Mouse (Mus musculus) hindbrain, embryonic 13.5 days (tissue): ENCODE data around the gene Fam49a. TPM values are rescaled to one million over a fixed set of nuclear protein-coding genes. Genes with fewer than 3 reads are reported as not detected.

Experiments
- ATAC-seq: fragments of 200-750 bp; cut with Nextera tagmentation; 2 replicates; pipeline ENCODE4 v1.8.0; 2017; ENCODE audit warnings: moderate TSS enrichment; ENCODE audit not compliant: low FRiP score
- H3K27ac ChIP-seq: fragments of 300-500 bp; sonication (generic); 2 replicates; pipeline ENCODE4 v1.5.1; 2015; ENCODE audit warnings: inconsistent platforms, mild to moderate bottlenecking, moderate library complexity
- H3K27me3 ChIP-seq: fragments of 300-500 bp; sonication (generic); 2 replicates; pipeline ENCODE4 v1.6.1; 2015; ENCODE audit warnings: mild to moderate bottlenecking, inconsistent platforms
- H3K36me3 ChIP-seq: fragments of 300-500 bp; sonication (generic); 2 replicates; pipeline ENCODE4 v1.6.1; 2015; ENCODE audit warnings: mild to moderate bottlenecking, inconsistent platforms
- H3K4me1 ChIP-seq: fragments of 300-500 bp; sonication (generic); replicated peaks from 2 replicates; pipeline ENCODE4 v1.6.1; 2015; ENCODE audit warnings: inconsistent platforms
- H3K4me2 ChIP-seq: fragments of 300-500 bp; sonication (generic); 2 replicates; pipeline ENCODE4 v1.6.1; 2015; ENCODE audit warnings: inconsistent platforms, mild to moderate bottlenecking, moderate library complexity
- H3K4me3 ChIP-seq: fragments of 300-500 bp; sonication (generic); 2 replicates; pipeline ENCODE4 v1.5.1; 2015; ENCODE audit warnings: mild to moderate bottlenecking, inconsistent platforms
- H3K9ac ChIP-seq: fragments of 300-500 bp; sonication (generic); 2 replicates; pipeline ENCODE4 v1.6.1; 2015; ENCODE audit warnings: mild to moderate bottlenecking, inconsistent platforms
- H3K9me3 ChIP-seq: fragments of 300-500 bp; sonication (generic); 2 replicates; pipeline ENCODE4 v1.6.1; 2016; ENCODE audit warnings: inconsistent platforms
- WGBS: fragments of 180-500 bp; shearing (Covaris S2); methylation state at CpG from one replicate; pipeline ENCODE4 v1.1.7; 2015; 5-methylcytosine and 5-hydroxymethylcytosine counted together
- polyA plus RNA-seq: library from polyadenylated mRNA; unstranded; fragments of >200 nt; fragmentation: Nextera tagmentation; extraction: Ambion mirVana; gene quantifications from 2 replicates; pipeline ENCODE4 v1.2.1, GENCODE M21; 2015

The Fam49a gene
- polyA plus RNA-seq: 30.9 and 31.1 TPM in 2 replicates

DNA sequence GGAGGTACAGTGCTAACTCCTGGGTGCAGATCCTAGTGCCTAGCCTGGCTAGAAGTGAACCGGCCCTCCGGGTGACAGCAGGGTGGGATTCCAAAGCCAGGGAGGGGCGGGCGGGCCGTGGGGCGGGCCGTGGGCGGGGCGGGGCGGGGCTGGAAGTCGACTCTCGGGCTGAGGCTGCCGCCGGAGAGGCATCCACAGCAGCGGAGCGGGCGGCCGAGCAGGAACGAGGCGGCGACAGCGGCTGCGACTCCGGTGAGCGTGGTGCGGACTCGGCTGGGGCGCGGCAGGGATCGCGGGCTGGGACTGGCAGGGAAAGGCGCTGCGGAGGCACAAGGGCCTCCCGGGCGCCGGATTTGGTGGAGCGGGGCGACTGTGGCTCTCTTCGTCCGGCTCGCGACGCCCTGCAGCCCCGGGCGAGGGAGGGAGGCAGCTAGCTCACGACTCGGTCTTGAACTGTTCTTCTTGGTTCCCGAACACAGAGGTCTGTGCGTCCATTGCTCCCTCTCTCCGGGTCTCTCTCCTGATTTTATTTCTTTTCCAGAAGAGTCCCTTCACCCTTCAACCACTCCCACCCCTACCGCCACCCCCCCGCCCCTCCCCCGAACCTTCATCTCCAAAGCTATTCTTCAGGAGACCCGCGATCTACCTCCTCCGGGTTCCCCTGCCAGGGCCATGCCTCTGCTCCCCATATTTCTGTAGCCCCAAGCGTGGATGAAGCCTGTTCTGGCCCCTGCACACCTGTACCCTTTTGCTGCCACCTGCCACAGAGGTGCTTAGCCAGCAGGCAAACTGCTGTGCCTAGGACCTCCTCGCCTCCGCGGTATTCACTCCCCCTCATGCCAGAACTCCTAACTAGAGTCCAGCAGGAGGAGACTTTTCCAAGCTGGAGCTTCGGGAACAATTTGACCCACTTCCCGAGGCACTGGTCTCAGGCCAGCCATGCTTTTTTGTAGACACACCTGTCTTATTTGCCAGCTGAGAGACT, at the start of gene Fam49a:
Gene Fam49a, plus strand, starts transcription at position 153 of the 985 bp plus-strand sequence.
- ATAC-seq: peak; percentile 89
- Histone ChIP-seq H3K27ac (peak within 1 kb of the TSS; percentile 67), H3K9me3 (no peaks in the 10 kb centered on the region), H3K36me3 (no peaks in the 10 kb centered on the region), H3K27me3 (0 out of 2 replicates have a peak, but pooled peaks cover 2% of the 10 kb centered on the region), H3K4me3 (peak within 1 kb of the TSS; percentile 76), H3K4me2 (peak within 1 kb of the TSS; percentile 91), H3K9ac (peak within 1 kb of the TSS; percentile 92), H3K4me1 (peaks cover 48% of the 10 kb centered on the region)
- WGBS: 1% methylated on average over 38 of the region's 62 CpGs

DNA sequence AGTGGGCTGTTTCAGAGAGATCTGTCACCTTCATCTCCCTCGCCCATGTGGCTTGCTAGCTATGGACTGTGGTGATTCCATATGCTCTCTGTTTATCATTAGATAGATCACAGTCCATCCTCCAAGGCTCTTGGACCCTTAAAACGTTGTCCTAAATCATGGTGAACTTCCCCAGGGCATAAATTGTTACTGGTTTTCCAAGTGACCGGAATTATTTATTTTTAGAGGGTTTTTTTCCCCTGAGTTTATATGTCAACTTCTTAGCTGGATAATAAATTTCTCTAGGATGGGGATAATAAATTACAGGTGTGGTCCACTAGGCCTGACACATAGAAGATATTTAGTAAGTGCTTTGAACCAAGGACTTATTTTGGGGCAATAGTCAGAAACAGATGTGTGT, 48.4 kb upstream of the Fam49a start:
- Histone ChIP-seq H3K9ac (no peak overlapping the region), H3K4me2 (no peak overlapping the region), H3K36me3 (no peaks in the 10 kb centered on the region), H3K4me3 (no peak overlapping the region), H3K4me1 (no peaks in the 10 kb centered on the region), H3K27ac (no peak overlapping the region), H3K27me3 (no peaks in the 10 kb centered on the region), H3K9me3 (no peaks in the 10 kb centered on the region)
- 76% methylated on average over 3 of the region's 3 CpGs for WGBS
- no peak for ATAC-seq

- no peaks in the 10 kb centered on the region for H3K27me3 ChIP-seq
- no peak overlapping the region for H3K4me2 ChIP-seq
- no peaks in the 10 kb centered on the region for H3K36me3 ChIP-seq
- WGBS: 90% methylated on average over 5 of the region's 5 CpGs
- H3K4me3 ChIP-seq: no peak overlapping the region
- no peak for ATAC-seq
- no peaks in the 10 kb centered on the region for H3K9me3 ChIP-seq
- no peaks in the 10 kb centered on the region for H3K4me1 ChIP-seq
- no peak overlapping the region for H3K27ac ChIP-seq
- H3K9ac ChIP-seq: no peak overlapping the region
Measured at GRCm38 (mm10) chr12:12218947-12219346, 43.0 kb upstream of the Fam49a start.

GRCm38 (mm10) chr12:12220755-12221496, 41.0 kb upstream of the Fam49a start:
- Histone ChIP-seq H3K27ac (no peak overlapping the region), H3K4me3 (no peak overlapping the region), H3K4me2 (no peak overlapping the region), H3K9me3 (no peaks in the 10 kb centered on the region), H3K9ac (no peak overlapping the region), H3K27me3 (no peaks in the 10 kb centered on the region), H3K36me3 (no peaks in the 10 kb centered on the region), H3K4me1 (no peaks in the 10 kb centered on the region)
- WGBS: 77% methylated on average over 8 of the region's 8 CpGs
- ATAC-seq: no peak

GRCm38 (mm10) chr12:12222585-12223290, 39.2 kb upstream of the Fam49a start:
- no peaks in the 10 kb centered on the region for H3K9me3 ChIP-seq
- H3K9ac ChIP-seq: no peak overlapping the region
- no peak overlapping the region for H3K4me2 ChIP-seq
- no peaks in the 10 kb centered on the region for H3K4me1 ChIP-seq
- H3K27me3 ChIP-seq: no peaks in the 10 kb centered on the region
- no peak for ATAC-seq
- no peak overlapping the region for H3K27ac ChIP-seq
- H3K36me3 ChIP-seq: no peaks in the 10 kb centered on the region
- WGBS: 63% methylated on average over 9 of the region's 9 CpGs
- H3K4me3 ChIP-seq: no peak overlapping the region

DNA sequence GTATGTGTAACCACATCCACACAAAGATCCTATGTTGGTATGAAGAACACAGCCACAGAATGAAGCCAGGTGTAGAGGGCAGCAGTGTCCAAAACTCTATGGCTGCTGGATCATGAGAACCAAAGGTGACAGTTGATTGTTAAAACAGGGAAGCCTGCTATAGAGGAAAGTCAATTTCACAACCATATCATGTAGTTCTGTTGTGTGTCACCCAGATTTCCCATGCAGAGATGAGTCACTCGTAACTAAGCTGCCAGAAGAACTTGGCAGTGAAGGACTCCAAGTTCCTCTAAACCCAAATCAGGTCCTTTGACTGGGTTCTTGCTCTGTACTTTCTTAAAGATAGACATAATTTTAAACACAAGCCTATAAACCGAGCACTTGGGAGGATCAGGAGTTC, 38.6 kb upstream of the Fam49a start:
- Histone ChIP-seq H3K27me3 (no peaks in the 10 kb centered on the region), H3K4me1 (no peaks in the 10 kb centered on the region), H3K9me3 (no peaks in the 10 kb centered on the region), H3K27ac (no peak overlapping the region), H3K9ac (no peak overlapping the region), H3K4me2 (no peak overlapping the region), H3K4me3 (no peak overlapping the region), H3K36me3 (no peaks in the 10 kb centered on the region)
- 82% methylated on average over 2 of the region's 2 CpGs for WGBS
- no peak for ATAC-seq

DNA sequence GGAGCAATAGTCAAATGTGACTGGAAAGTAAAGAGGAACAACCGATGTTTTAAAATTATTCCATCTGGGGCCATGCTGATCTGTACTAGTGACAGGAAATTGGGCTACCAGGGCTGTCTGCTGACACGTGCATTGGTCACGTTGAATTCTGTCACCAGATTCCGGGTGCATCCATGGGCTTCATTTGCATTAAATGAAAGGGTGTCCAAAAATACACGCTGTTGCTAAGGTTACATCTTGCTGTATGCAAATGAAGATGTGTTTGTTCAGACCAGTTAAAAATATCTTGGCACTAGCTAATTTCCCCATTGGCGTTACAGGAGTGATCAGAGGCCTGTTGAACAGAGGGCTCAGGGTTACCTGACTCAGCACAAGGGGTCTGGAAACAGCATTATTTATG, 36.2 kb upstream of the Fam49a start:
- Histone ChIP-seq H3K9me3 (no peaks in the 10 kb centered on the region), H3K4me3 (no peak overlapping the region), H3K4me1 (no peaks in the 10 kb centered on the region), H3K4me2 (no peak overlapping the region), H3K9ac (no peak overlapping the region), H3K36me3 (no peaks in the 10 kb centered on the region), H3K27me3 (no peaks in the 10 kb centered on the region), H3K27ac (no peak overlapping the region)
- ATAC-seq: 0 out of 2 replicates have a peak, but pooled peaks have one; percentile 43
- WGBS: 35% methylated on average over 6 of the region's 6 CpGs

DNA sequence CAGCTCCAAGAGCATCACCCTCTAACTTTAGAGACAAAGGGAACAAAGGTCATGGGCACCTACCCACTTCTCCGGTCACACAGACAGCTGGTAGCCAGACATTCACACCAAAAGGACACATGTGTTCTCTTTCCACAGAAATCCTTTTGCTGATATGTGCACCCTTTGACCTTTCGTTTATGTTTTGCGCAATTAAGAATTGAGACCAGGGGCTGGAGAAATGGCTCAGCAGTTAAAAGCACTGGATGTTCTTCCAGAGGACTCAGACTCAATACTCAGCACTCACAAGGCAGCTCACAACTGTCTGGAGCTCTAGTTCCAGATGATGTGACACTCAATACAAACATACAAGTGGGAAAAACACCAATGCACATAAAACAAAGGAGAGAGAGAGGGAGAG, 34.3 kb upstream of the Fam49a start:
- Histone ChIP-seq H3K9ac (no peak overlapping the region), H3K9me3 (no peaks in the 10 kb centered on the region), H3K4me2 (no peak overlapping the region), H3K27me3 (no peaks in the 10 kb centered on the region), H3K4me1 (no peaks in the 10 kb centered on the region), H3K4me3 (no peak overlapping the region), H3K36me3 (no peaks in the 10 kb centered on the region), H3K27ac (no peak overlapping the region)
- 90% methylated on average over 3 of the region's 3 CpGs for WGBS
- ATAC-seq: no peak

DNA sequence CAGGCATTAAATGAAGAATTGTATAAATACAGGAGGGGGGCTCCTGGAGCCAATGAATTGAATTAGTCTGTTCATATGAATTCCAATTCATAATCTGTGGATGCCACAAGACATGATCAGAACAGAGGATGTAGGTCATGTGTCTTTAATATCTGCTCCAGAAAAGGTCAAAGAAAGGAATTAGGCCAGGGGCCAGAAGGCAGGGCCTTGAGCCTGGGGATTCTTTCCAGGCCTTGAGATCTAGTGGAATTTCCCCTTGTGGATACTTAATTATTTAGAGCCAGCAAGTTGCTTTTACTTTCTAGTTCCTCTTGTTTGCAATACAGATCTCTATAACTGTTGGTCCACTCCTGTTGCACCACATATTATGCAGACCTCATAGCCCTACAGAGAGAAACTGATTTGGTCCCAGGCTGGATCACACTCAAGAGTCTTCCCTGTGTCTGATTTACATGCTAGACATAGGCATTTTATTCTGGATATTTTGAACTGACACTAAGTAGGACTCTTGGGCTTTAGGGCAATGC, 31.8 kb upstream of the Fam49a start:
- no peak overlapping the region for H3K9ac ChIP-seq
- ATAC-seq: no peak
- no peak overlapping the region for H3K4me3 ChIP-seq
- no peaks in the 10 kb centered on the region for H3K36me3 ChIP-seq
- H3K9me3 ChIP-seq: no peaks in the 10 kb centered on the region
- H3K4me1 ChIP-seq: no peaks in the 10 kb centered on the region
- H3K27ac ChIP-seq: no peak overlapping the region
- no peak overlapping the region for H3K4me2 ChIP-seq
- no peaks in the 10 kb centered on the region for H3K27me3 ChIP-seq

GRCm38 (mm10) chr12:12232097-12232496, 29.8 kb upstream of the Fam49a start:
- H3K27me3 ChIP-seq: no peaks in the 10 kb centered on the region
- H3K4me2 ChIP-seq: no peak overlapping the region
- no peaks in the 10 kb centered on the region for H3K36me3 ChIP-seq
- H3K9ac ChIP-seq: no peak overlapping the region
- no peak overlapping the region for H3K4me3 ChIP-seq
- H3K4me1 ChIP-seq: 0 out of 2 replicates have a peak, but pooled peaks cover 3% of the 10 kb centered on the region
- 94% methylated on average over 4 of the region's 4 CpGs for WGBS
- H3K27ac ChIP-seq: no peak overlapping the region
- no peaks in the 10 kb centered on the region for H3K9me3 ChIP-seq
- ATAC-seq: no peak

DNA sequence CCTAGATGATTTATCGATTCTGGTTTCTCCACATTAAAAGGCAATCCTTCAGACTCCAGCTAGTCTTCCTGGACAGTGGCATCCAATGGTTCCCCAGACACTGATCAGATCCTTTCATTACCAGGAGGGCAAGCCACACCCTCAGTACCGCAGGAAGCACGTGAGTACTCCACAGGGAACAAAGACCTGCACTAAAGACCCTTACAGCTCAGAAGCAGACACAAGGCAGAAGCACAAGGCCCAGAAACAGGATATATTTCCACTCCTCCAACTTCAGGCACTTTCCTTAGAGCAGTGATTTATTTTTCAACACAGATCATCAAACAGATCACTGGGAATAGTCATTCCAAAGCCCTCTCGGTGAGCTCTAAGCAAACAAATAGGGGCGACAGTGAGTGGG, 25.0 kb upstream of the Fam49a start:
- Histone ChIP-seq H3K4me2 (no peak overlapping the region), H3K9ac (no peak overlapping the region), H3K27me3 (no peaks in the 10 kb centered on the region), H3K4me3 (no peak overlapping the region), H3K4me1 (peaks cover 7% of the 10 kb centered on the region; the same call in 1 of the 2 replicates), H3K27ac (no peak overlapping the region), H3K9me3 (no peaks in the 10 kb centered on the region), H3K36me3 (no peaks in the 10 kb centered on the region)
- 35% methylated on average over 5 of the region's 5 CpGs for WGBS
- 0 out of 2 replicates have a peak, but pooled peaks have one; percentile 68 for ATAC-seq

- no peak overlapping the region for H3K4me2 ChIP-seq
- no peak overlapping the region for H3K4me3 ChIP-seq
- H3K4me1 ChIP-seq: peaks cover 7% of the 10 kb centered on the region; the same call in 1 of the 2 replicates
- H3K9ac ChIP-seq: no peak overlapping the region
- 56% methylated on average over 3 of the region's 3 CpGs for WGBS
- no peaks in the 10 kb centered on the region for H3K9me3 ChIP-seq
- no peak for ATAC-seq
- H3K27ac ChIP-seq: no peak overlapping the region
- H3K27me3 ChIP-seq: no peaks in the 10 kb centered on the region
- H3K36me3 ChIP-seq: no peaks in the 10 kb centered on the region
Measured at GRCm38 (mm10) chr12:12239502-12239901, 22.4 kb upstream of the Fam49a start.
